ENCODE assay signal across 8 mouse cellular contexts in genomic region chr5:115181248-115181940, GRCm38 (mm10). TPM values are rescaled to one million over a fixed set of nuclear protein-coding genes. Genes with fewer than 3 reads are reported as not detected.
A peak's percentile ranks its signal among the peaks of the same experiment; 100 is the strongest.
DNase-seq lines count a peak whose midpoint lies in the region; ATAC-seq lines count a peak whose summit lies in the region.
"Had no signal": no experiment of that assay in that cellular context is flagged by ENCODE, and none has a peak within 500 bp of the region (broad histone marks: within the 10 kb centered on the region; RNA-seq: fewer than 3 reads in every experiment).

No protein-coding gene starts in this region.

- H3K27ac ChIP-seq in embryonic facial prominence, embryonic 15.5 days (replicated peaks), result no peak overlapping the region
- no peak overlapping the region for H3K27ac ChIP-seq in limb, embryonic 15.5 days
- no peak overlapping the region for H3K27ac ChIP-seq in midbrain, embryonic 16.5 days (ENCODE audit: low read length)
- H3K27ac ChIP-seq: liver, embryonic 14.5 days had no signal

- 64% methylated on average over 13 of the region's 13 CpGs for WGBS in embryonic facial prominence, embryonic 15.5 days
- WGBS in limb, embryonic 15.5 days, result 71% methylated on average over 13 of the region's 13 CpGs
- WGBS in midbrain, embryonic 16.5 days, result 81% methylated on average over 13 of the region's 13 CpGs

- H3K9me3 ChIP-seq in embryonic facial prominence, embryonic 15.5 days (replicated peaks), result no peaks in the 10 kb centered on the region
- no peaks in the 10 kb centered on the region for H3K9me3 ChIP-seq in limb, embryonic 15.5 days
- no peaks in the 10 kb centered on the region for H3K9me3 ChIP-seq in midbrain, embryonic 16.5 days (replicated peaks; ENCODE audit: control insufficient read depth, low read length, poor library complexity, severe bottlenecking)

- no peaks in the 10 kb centered on the region for H3K36me3 ChIP-seq in embryonic facial prominence, embryonic 15.5 days
- no peaks in the 10 kb centered on the region for H3K36me3 ChIP-seq in limb, embryonic 15.5 days
- H3K36me3 ChIP-seq in midbrain, embryonic 16.5 days (ENCODE audit: control insufficient read depth, insufficient read depth, low read length), result no peaks in the 10 kb centered on the region

- H3K4me2 ChIP-seq in embryonic facial prominence, embryonic 15.5 days (replicated peaks), result no peak overlapping the region
- H3K4me2 ChIP-seq in limb, embryonic 15.5 days, result no peak overlapping the region
- no peak overlapping the region for H3K4me2 ChIP-seq in midbrain, embryonic 16.5 days (ENCODE audit: low read length)

- H3K27me3 ChIP-seq in embryonic facial prominence, embryonic 15.5 days, result no peaks in the 10 kb centered on the region
- H3K27me3 ChIP-seq in limb, embryonic 15.5 days, result no peaks in the 10 kb centered on the region
- no peaks in the 10 kb centered on the region for H3K27me3 ChIP-seq in midbrain, embryonic 16.5 days (ENCODE audit: control insufficient read depth, insufficient read depth, low read depth, low read length)

- H3K4me1 ChIP-seq in embryonic facial prominence, embryonic 15.5 days, result peaks cover 29% of the 10 kb centered on the region
- peaks cover 20% of the 10 kb centered on the region for H3K4me1 ChIP-seq in limb, embryonic 15.5 days
- H3K4me1 ChIP-seq in midbrain, embryonic 16.5 days (ENCODE audit: control insufficient read depth, insufficient read depth, low read length), result peaks cover 10% of the 10 kb centered on the region

- H3K4me3 ChIP-seq in embryonic facial prominence, embryonic 15.5 days (replicated peaks), result no peak overlapping the region
- H3K4me3 ChIP-seq in limb, embryonic 15.5 days, result no peak overlapping the region
- H3K4me3 ChIP-seq in midbrain, embryonic 16.5 days (ENCODE audit: low read depth, low read length), result no peak overlapping the region

- DNase-seq in ES-CJ7 (ENCODE audit: low read depth, low spot score), result peak; percentile 81
- DNase-seq in spleen, postnatal 10 days (ENCODE audit: low spot score in 2 of 2), result no peak
- DNase-seq in gastrocnemius, adult 18-20 months (ENCODE audit: low spot score), result no peak

- peak; percentile 70 for ATAC-seq in CD4-positive, CD25-positive, alpha-beta regulatory T cell, adult 4 months
- ATAC-seq in embryonic facial prominence, embryonic 15.5 days (ENCODE audit: insufficient number of reproducible peaks, low FRiP score, low TSS enrichment, low read depth), result peak; percentile 17; the same call in 1 of the 2 replicates
- ATAC-seq in limb, embryonic 15.5 days (ENCODE audit: insufficient number of reproducible peaks, low FRiP score, low TSS enrichment, low read depth), result peak; percentile 47; the same call in 1 of the 2 replicates
- no peak; the same call in 1 of the 2 replicates for ATAC-seq in midbrain, embryonic 16.5 days

- no peak overlapping the region for H3K9ac ChIP-seq in embryonic facial prominence, embryonic 15.5 days
- H3K9ac ChIP-seq in limb, embryonic 15.5 days, result no peak overlapping the region
- H3K9ac ChIP-seq in midbrain, embryonic 16.5 days (ENCODE audit: low read depth, low read length), result no peak overlapping the region
- H3K9ac ChIP-seq: liver, embryonic 14.5 days had no signal

RNA-seq across cellular contexts. Expression of gene Cabp1, which starts 12.8 kb away (rescaled TPM):
- polyA plus RNA-seq in CD4-positive, CD25-positive, alpha-beta regulatory T cell, adult 4 months (2017; shearing (Covaris generic)), result not detected
- 2.6 and 3.0 TPM in 2 replicates for polyA plus RNA-seq in embryonic facial prominence, embryonic 15.5 days (2015; fragmentation: Nextera tagmentation; extraction: Ambion mirVana)
- polyA plus RNA-seq in limb, embryonic 15.5 days (2015; fragmentation: Nextera tagmentation; extraction: Ambion mirVana), result 1.2 and 1.3 TPM in 2 replicates
- total RNA-seq in gastrocnemius, adult 18-20 months (2021), result 1 to 10 TPM in 1 of 2 experiments, under 1 TPM in 1; 0.50 to 1.2 TPM
- polyA plus RNA-seq in midbrain, embryonic 16.5 days (2015; fragmentation: Nextera tagmentation; extraction: Ambion mirVana), result 5.2 and 5.3 TPM in 2 replicates

RNA-seq across cellular contexts. Expression of gene Mlec, which starts 23.4 kb away (rescaled TPM):
- polyA plus RNA-seq in CD4-positive, CD25-positive, alpha-beta regulatory T cell, adult 4 months (2017; shearing (Covaris generic)), result 10 to 100 TPM; 28.9 to 37.0 TPM
- 95.1 and 98.4 TPM in 2 replicates for polyA plus RNA-seq in embryonic facial prominence, embryonic 15.5 days (2015; fragmentation: Nextera tagmentation; extraction: Ambion mirVana)
- polyA plus RNA-seq in limb, embryonic 15.5 days (2015; fragmentation: Nextera tagmentation; extraction: Ambion mirVana), result 89.3 and 97.9 TPM in 2 replicates
- total RNA-seq in gastrocnemius, adult 18-20 months (2021), result 100 to 1,000 TPM; 149 to 158 TPM
- 22.9 and 25.4 TPM in 2 replicates for polyA plus RNA-seq in midbrain, embryonic 16.5 days (2015; fragmentation: Nextera tagmentation; extraction: Ambion mirVana)

RNA-seq across cellular contexts. Expression of gene Unc119b, which starts 46.6 kb away (rescaled TPM):
- polyA plus RNA-seq in CD4-positive, CD25-positive, alpha-beta regulatory T cell, adult 4 months (2017; shearing (Covaris generic)), result 10 to 100 TPM; 16.1 to 16.4 TPM
- polyA plus RNA-seq in embryonic facial prominence, embryonic 15.5 days (2015; fragmentation: Nextera tagmentation; extraction: Ambion mirVana), result 41.0 and 42.2 TPM in 2 replicates
- 34.8 and 36.9 TPM in 2 replicates for polyA plus RNA-seq in limb, embryonic 15.5 days (2015; fragmentation: Nextera tagmentation; extraction: Ambion mirVana)
- 10 to 100 TPM; 11.1 to 12.4 TPM for total RNA-seq in gastrocnemius, adult 18-20 months (2021)
- 27.7 and 30.5 TPM in 2 replicates for polyA plus RNA-seq in midbrain, embryonic 16.5 days (2015; fragmentation: Nextera tagmentation; extraction: Ambion mirVana)

RNA-seq across cellular contexts. Expression of gene Pop5, which starts 54.2 kb away (rescaled TPM):
- 100 to 1,000 TPM in 1 of 2 experiments, 10 to 100 TPM in 1; 84.0 to 114 TPM for polyA plus RNA-seq in CD4-positive, CD25-positive, alpha-beta regulatory T cell, adult 4 months (2017; shearing (Covaris generic))
- 90.1 and 92.0 TPM in 2 replicates for polyA plus RNA-seq in embryonic facial prominence, embryonic 15.5 days (2015; fragmentation: Nextera tagmentation; extraction: Ambion mirVana)
- polyA plus RNA-seq in limb, embryonic 15.5 days (2015; fragmentation: Nextera tagmentation; extraction: Ambion mirVana), result 96.2 and 97.1 TPM in 2 replicates
- 10 to 100 TPM; 34.9 to 39.3 TPM for total RNA-seq in gastrocnemius, adult 18-20 months (2021)
- polyA plus RNA-seq in midbrain, embryonic 16.5 days (2015; fragmentation: Nextera tagmentation; extraction: Ambion mirVana), result 86.1 and 92.8 TPM in 2 replicates
